Mouse (Mus musculus): ENCODE measurements around the gene Fscn3.
A peak's percentile ranks its signal among the peaks of the same experiment; 100 is the strongest.

The Fscn3 gene

GRCm38 (mm10) chr6:28427096-28427839 lies at the start of gene Fscn3:
Fscn3 (plus strand) TSS chr6:28427789.
- no peak for DNase-seq (ENCODE audit: low spot score)

GRCm38 (mm10) chr6:28381983-28382382 lies 45.6 kb upstream of the Fscn3 start:
- no peak for DNase-seq (ENCODE audit: low spot score)

GRCm38 (mm10) chr6:28385169-28385568 lies 42.4 kb upstream of the Fscn3 start:
- no peak for DNase-seq (ENCODE audit: low spot score)

- DNase-seq (ENCODE audit: low spot score) = no peak
Observed at GRCm38 (mm10) chr6:28389038-28389437, 38.6 kb upstream of the Fscn3 start.

GRCm38 (mm10) chr6:28396051-28396852 lies 31.3 kb upstream of the Fscn3 start:
- DNase-seq (ENCODE audit: low spot score) = no peak

- no peak for DNase-seq (ENCODE audit: low spot score)
Observed at GRCm38 (mm10) chr6:28396853-28397457, 30.6 kb upstream of the Fscn3 start.

GRCm38 (mm10) chr6:28397681-28398203 lies 29.8 kb upstream of the Fscn3 start, which contains the start of gene Zfp800:
Zfp800 (minus strand) TSS chr6:28398005.
- no peak for DNase-seq (ENCODE audit: low spot score)

- no peak for DNase-seq (ENCODE audit: low spot score)
Observed at GRCm38 (mm10) chr6:28398726-28399125, 28.9 kb upstream of the Fscn3 start.

- no peak for DNase-seq (ENCODE audit: low spot score)
Observed at GRCm38 (mm10) chr6:28399791-28400190, 27.8 kb upstream of the Fscn3 start.

- DNase-seq (ENCODE audit: low spot score) = no peak
Observed at GRCm38 (mm10) chr6:28410053-28410452, 17.5 kb upstream of the Fscn3 start.

GRCm38 (mm10) chr6:28411236-28411635 lies 16.4 kb upstream of the Fscn3 start:
- no peak for DNase-seq (ENCODE audit: low spot score)

GRCm38 (mm10) chr6:28416981-28417380 lies 10.6 kb upstream of the Fscn3 start:
- DNase-seq (ENCODE audit: low spot score) = no peak

- peak; percentile 71 for DNase-seq (ENCODE audit: low spot score)
Observed at GRCm38 (mm10) chr6:28418449-28418848, 9.1 kb upstream of the Fscn3 start.

GRCm38 (mm10) chr6:28419673-28420072 lies 7.9 kb upstream of the Fscn3 start:
- DNase-seq (ENCODE audit: low spot score) = no peak

GRCm38 (mm10) chr6:28420361-28420760 lies 7.2 kb upstream of the Fscn3 start:
- DNase-seq (ENCODE audit: low spot score) = no peak

- DNase-seq (ENCODE audit: low spot score) = no peak
Observed at GRCm38 (mm10) chr6:28420865-28421264, 6.7 kb upstream of the Fscn3 start.

- DNase-seq (ENCODE audit: low spot score) = peak; percentile 96
Observed at GRCm38 (mm10) chr6:28421469-28422000, 6.1 kb upstream of the Fscn3 start.

- DNase-seq (ENCODE audit: low spot score) = peak; percentile 37
Observed at GRCm38 (mm10) chr6:28422651-28423290, 4.8 kb upstream of the Fscn3 start.

- DNase-seq (ENCODE audit: low spot score) = peak; percentile 94
Observed at GRCm38 (mm10) chr6:28423313-28423712, 4.3 kb upstream of the Fscn3 start, which contains the start of gene Arf5. Arf5 (plus strand) TSS chr6:28423560.

- peak; percentile 61 for DNase-seq (ENCODE audit: low spot score)
Observed at GRCm38 (mm10) chr6:28423767-28424695, 3.6 kb upstream of the Fscn3 start.

GRCm38 (mm10) chr6:28425019-28425418 lies 2.6 kb upstream of the Fscn3 start:
- no peak for DNase-seq (ENCODE audit: low spot score)
